Comparison of ENCODE assay signal across 9 mouse cellular contexts in genomic region chr16:10628960-10629359, GRCm38 (mm10).
DNase-seq lines count a peak whose midpoint lies in the region; ATAC-seq and TF ChIP-seq lines count a peak whose summit lies in the region.
"Had no signal": no experiment of that assay in that cellular context is flagged by ENCODE, and none has a peak within 500 bp of the region (broad histone marks: within the 10 kb centered on the region; RNA-seq: fewer than 3 reads in every experiment).

No protein-coding gene starts in this region.

- TF ChIP-seq CTCF in brain, embryonic 14.5 days (IDR thresholded peaks at IDR 0.05; ENCODE audit: borderline replicate concordance, extremely low read depth, insufficient read depth, insufficient read length) = no peak

- no peak for TF ChIP-seq POLR2A in brain, embryonic 14.5 days (IDR thresholded peaks at IDR 0.05; ENCODE audit: borderline replicate concordance, extremely low read depth, insufficient read depth, insufficient read length, poor library complexity, severe bottlenecking)

- peak; percentile 27 for DNase-seq in embryonic facial prominence, embryonic 14.5 days (ENCODE audit: low spot score)
- DNase-seq in embryonic facial prominence, embryonic 10.5 days (ENCODE audit: low spot score) = no peak
- peak; percentile 28 for DNase-seq in brain, embryonic 14.5 days (ENCODE audit: low read depth)
- peak; percentile 26 to 44 for DNase-seq in heart, postnatal 36 days
- no peak for DNase-seq in adrenal gland, adult 18-20 months (ENCODE audit: low spot score in 2 of 2)
- DNase-seq in thymus, adult 18-20 months = no peak
- no peak for DNase-seq in spleen, adult 18-20 months

- intact Hi-C loops in heart, postnatal 36 days (cut with DNase I) = no loop called here

- peak; percentile 22; the same call in 1 of the 2 replicates for ATAC-seq in embryonic facial prominence, embryonic 14.5 days (ENCODE audit: low read depth)
- peak; percentile 69 for ATAC-seq in megakaryocyte progenitor cell, adult 5-6 weeks (replicated peaks; ENCODE audit: poor library complexity)

- no peak overlapping the region for H3K27ac ChIP-seq in embryonic facial prominence, embryonic 14.5 days (replicated peaks; ENCODE audit: low read depth, low read length)
- no peak overlapping the region for H3K27ac ChIP-seq in embryonic facial prominence, embryonic 10.5 days (replicated peaks)

- no peak overlapping the region for H3K4me2 ChIP-seq in embryonic facial prominence, embryonic 14.5 days (ENCODE audit: low read depth, low read length)
- H3K4me2 ChIP-seq: midbrain, embryonic 11.5 days had no signal

- no peaks in the 10 kb centered on the region for H3K4me1 ChIP-seq in embryonic facial prominence, embryonic 14.5 days (ENCODE audit: control insufficient read depth, insufficient read depth, low read length)
- peaks cover 3% of the 10 kb centered on the region for H3K4me1 ChIP-seq in embryonic facial prominence, embryonic 10.5 days

- H3K36me3 ChIP-seq in embryonic facial prominence, embryonic 14.5 days (ENCODE audit: control insufficient read depth, insufficient read depth, low read length) = peaks cover 33% of the 10 kb centered on the region
- H3K36me3 ChIP-seq in embryonic facial prominence, embryonic 10.5 days (replicated peaks) = peaks cover 13% of the 10 kb centered on the region; the same call in 1 of the 2 replicates

- H3K9ac ChIP-seq in embryonic facial prominence, embryonic 14.5 days (ENCODE audit: low read depth, low read length) = no peak overlapping the region

- no peaks in the 10 kb centered on the region for H3K27me3 ChIP-seq in embryonic facial prominence, embryonic 14.5 days (replicated peaks; ENCODE audit: control insufficient read depth, insufficient read depth, low read length)
- H3K27me3 ChIP-seq in embryonic facial prominence, embryonic 10.5 days (replicated peaks; ENCODE audit: low read depth, poor library complexity, severe bottlenecking) = no peaks in the 10 kb centered on the region

- 50% methylated on average over 3 of the region's 3 CpGs for WGBS in embryonic facial prominence, embryonic 14.5 days
- 86% methylated on average over 3 of the region's 3 CpGs for WGBS in embryonic facial prominence, embryonic 10.5 days

- H3K4me3 ChIP-seq in embryonic facial prominence, embryonic 14.5 days (ENCODE audit: low read depth, low read length) = no peak overlapping the region
- H3K4me3 ChIP-seq in embryonic facial prominence, embryonic 10.5 days = no peak overlapping the region

- H3K9me3 ChIP-seq in embryonic facial prominence, embryonic 14.5 days (ENCODE audit: control insufficient read depth, low read length) = no peaks in the 10 kb centered on the region
- H3K9me3 ChIP-seq in embryonic facial prominence, embryonic 10.5 days = no peaks in the 10 kb centered on the region

Comparison
In these comparisons a context has a peak if more than half of its experiments do, and no peak if none do; other contexts are left out.
1. DNase-seq: peak in embryonic facial prominence, embryonic 14.5 days (single experiment), brain, embryonic 14.5 days (single experiment) and heart, postnatal 36 days (2 of 2); none in embryonic facial prominence, embryonic 10.5 days (single experiment), adrenal gland, adult 18-20 months (0 of 2), thymus, adult 18-20 months (0 of 2) and spleen, adult 18-20 months (0 of 2).